Mouse (Mus musculus) Patski (cell line): ENCODE measurements at regions not wholly inside any gene's neighbourhood (a gene's known extent, or its start where the extent isn't known, plus 50 kb on each side); places are given as distances from the start of the nearest gene placed in this dataset.

Experiments used
- ATAC-seq: fragments of 100-300 bp; one replicate; pipeline ENCODE4 v1.8.0; 2021
- CTCF ChIA-PET: fragments of 350-600 bp; sonication (Branson Sonifier 250); formaldehyde crosslinking; loops from one replicate; lab custom pipeline; 2022; ENCODE audit warnings: inconsistent platforms; lab: Charles Lee
- POLR2A ChIA-PET: fragments of 350-600 bp; sonication (Branson Sonifier 250); formaldehyde crosslinking; loops from one replicate; lab custom pipeline; 2022; ENCODE audit warnings: antibody characterized with exemption, inconsistent platforms; lab: Charles Lee
- DNase-seq: peaks from one replicate; pipeline ENCODE4 v3.0.0-alpha.2; 2011; ENCODE audit warnings: low read depth, low spot score
- H3K27me3 ChIP-seq: fragments of 371-371 bp; one replicate; pipeline ENCODE4 v1.5.1; 2021
- CTCF ChIP-seq: fragments of 100-300 bp; IDR thresholded peaks from one replicate; pipeline ENCODE4 v1.5.1; 2021
- in situ Hi-C: fragments of 300-500 bp; cut with MboI; formaldehyde crosslinking; loops from 3 replicates; pipeline ENCODE4 v1.11.1; 2018; ENCODE audit warnings: low pct_unique_long_range_greater_than_20kb, mixed read lengths

DNA sequence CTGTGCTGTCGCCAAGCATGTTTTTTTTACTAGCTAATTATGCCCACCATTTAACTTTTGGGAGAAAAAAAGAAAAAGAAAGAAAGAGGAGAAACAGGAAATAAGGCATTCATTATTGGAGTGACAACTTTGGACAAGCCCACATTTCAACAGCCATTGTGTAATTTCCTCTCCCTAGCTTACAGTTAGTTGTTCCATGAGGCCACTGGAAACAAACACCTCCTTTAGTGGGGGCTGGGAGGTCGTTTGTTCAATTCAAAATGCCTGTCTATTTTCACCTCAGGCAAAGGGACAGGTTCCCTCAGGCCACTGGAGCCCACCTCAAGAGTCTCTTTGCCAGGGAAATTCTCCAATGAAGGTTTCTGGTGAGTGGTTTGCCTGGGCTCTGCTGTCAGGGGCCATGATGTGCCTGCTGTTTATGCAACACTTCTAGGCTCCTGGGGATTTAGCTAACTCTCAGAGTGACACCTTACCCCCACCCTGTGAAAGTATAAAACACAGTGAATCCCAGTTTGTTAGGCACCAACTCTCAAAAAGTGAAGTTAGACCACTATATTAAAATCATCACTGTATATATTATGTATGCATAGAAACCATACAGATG is 51.1 kb upstream of the Lmo2 start:
- DNase-seq (no peak), ATAC-seq (no peak)
- TF ChIP-seq CTCF, result no peak
- CTCF ChIA-PET, result interaction anchor here (1.0 to 1.2 kb wide), 2 partner anchors 13 to 60 kb away, joined by 3 to 4 read pairs; no protein-coding TSS in a partner anchor
- POLR2A ChIA-PET, result no interaction called here
- peaks cover 26% of the 10 kb centered on the region for H3K27me3 ChIP-seq
- in situ Hi-C loops, result no loop called here
